Mouse (Mus musculus) retina, postnatal 7 days (tissue): ENCODE results near the gene Dtx2.

Source experiments
- DNase-seq: peaks from one replicate; pipeline ENCODE4 v3.0.0-alpha.2; 2012; ENCODE audit warnings: low read depth, low spot score

The Dtx2 gene

DNA sequence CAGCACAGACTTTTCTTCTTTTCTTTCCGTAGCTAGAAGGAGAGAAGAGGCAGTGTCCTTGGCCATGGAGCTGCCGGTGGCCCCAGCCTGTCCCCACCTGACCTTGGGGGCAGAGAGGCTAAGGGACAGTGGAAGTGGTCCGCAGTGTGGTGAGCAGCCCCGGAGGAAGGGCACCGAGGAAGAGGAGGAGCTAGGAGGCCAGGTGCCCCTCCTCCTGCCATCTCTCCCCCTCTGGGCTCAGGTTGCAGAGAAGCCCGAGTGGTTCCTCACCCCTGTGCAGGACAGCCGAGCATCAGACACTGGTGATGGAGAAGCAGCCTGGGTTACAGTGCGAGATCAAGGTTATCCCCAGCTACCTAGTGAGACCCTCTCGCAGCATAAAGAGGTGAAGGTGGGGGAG, 20.2 kb upstream of the Dtx2 start, which contains the start of gene Ssc4d:
Gene Ssc4d, minus strand, starts transcription at position 167 of the 400 bp plus-strand sequence.
- no peak for DNase-seq

DNA sequence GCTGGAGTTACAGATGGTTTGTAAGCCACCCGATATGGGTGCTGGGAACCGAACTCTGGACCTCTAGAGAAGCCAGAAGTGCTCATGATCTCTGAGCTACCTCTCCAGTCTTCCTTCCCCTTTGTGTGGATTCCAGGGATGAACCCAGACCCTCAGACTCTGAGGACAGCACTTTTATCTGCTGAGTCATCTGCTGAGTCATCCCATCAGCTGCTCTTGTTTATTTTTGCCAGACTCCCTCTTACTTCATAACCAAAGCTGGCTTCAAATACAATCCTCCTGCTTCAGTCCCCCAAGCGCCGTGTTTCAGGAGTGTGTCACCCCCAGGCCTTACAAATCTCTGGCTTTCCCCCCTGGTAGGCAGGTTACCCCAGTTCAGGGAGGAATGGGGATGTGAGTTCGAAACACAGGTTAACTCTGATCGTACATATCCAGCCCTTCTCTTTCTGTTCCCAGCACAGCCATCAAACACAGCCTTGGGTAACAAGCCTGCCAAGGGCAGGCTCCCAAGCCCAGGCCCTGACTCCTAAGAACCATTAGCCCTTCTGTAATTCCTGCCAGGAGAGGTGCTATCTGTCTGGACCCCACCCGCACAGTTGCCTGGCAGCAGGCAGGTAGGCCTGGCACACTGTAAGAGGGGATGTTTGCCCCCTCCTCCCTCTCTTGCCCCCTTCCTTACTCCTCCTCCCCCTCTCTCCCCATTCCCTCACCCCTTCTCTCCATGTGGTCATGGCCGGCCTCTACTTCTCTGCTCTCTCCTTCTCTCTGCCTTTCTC, 18.5 kb upstream of the Dtx2 start:
- no peak for DNase-seq

DNA sequence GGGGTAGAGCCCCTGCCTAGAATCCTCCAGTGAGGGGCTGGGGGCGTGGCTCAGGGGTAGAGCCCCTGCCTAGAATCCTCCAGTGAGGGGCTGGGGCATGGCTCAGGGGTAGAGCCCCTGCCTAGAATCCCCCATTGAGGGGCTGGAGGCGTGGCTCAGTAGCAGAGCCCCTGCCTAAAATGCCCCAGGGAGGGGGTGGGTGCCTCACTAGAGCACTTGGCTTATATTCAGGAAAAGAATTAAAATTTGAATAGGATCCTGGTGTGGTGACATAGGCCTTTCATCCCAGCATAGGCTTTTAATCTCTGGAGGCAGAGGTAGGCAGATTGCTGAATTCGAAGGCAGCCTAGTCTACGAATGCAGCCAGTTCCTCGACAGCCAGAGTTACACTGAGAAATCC, 15.2 kb upstream of the Dtx2 start:
- DNase-seq: no peak

DNA sequence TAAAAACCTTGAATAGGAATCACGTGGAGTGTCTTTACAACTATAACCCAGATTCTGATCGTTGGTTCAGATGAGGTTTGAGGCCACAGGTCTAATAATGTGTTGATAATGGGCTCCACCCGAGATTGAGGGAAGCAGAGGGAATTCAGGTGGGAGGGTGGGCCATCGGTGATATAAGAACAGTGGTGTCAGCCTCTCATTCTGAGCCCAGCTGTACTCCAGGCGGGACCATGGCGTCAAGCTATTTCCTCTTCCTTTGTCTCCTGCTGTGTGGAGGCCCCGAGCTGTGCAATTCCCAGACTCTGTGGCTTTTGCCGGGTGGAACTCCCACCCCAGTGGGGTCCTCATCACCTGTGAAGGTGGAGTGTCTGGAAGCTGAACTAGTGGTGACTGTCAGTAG, 14.7 kb upstream of the Dtx2 start, which contains the start of gene Zp3:
Gene Zp3, plus strand, starts transcription at position 196 of the 400 bp plus-strand sequence.
- DNase-seq: no peak

DNA sequence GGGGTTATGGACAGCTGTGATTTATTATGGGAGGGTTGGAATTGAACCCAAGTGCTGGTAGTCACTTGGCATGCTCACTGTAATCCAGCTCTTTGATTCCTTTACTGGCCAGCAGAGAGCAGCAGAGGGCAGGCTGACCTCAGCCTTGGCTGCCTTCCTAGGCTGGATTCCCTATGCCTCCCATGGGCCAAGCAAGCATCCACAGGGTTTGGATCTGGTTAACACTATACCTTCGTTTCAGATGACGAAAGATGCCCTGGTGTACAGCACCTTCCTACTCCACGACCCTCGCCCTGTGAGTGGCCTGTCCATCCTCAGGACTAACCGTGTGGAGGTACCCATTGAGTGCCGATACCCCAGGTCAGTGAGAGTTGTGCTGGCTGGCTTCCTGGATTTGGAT, 12.2 kb upstream of the Dtx2 start:
- peak; percentile 60 for DNase-seq

DNA sequence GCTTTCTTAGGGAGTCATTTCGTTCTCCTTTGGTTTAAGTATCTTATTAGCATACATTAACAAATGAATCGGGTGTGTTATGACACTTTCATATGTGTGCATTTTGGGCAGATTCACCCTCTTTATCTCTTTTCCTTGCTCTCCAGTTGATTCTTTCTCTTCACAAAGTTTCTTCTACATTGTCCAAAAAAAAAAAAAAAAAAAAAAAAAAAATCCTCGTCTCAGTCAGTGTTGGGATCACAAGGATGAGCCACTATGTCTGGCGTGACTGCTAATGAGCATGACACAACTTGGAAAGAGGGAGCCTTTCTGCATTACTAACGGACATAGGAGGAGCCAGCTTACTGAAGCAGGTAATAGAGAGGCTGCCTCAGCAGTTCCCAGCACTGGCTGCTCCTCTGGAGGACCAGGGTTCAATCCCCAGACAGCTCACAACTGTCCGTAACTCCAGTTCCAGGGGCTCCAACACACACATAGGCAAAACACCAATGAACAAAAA, 10.0 kb upstream of the Dtx2 start:
- DNase-seq: no peak

DNA sequence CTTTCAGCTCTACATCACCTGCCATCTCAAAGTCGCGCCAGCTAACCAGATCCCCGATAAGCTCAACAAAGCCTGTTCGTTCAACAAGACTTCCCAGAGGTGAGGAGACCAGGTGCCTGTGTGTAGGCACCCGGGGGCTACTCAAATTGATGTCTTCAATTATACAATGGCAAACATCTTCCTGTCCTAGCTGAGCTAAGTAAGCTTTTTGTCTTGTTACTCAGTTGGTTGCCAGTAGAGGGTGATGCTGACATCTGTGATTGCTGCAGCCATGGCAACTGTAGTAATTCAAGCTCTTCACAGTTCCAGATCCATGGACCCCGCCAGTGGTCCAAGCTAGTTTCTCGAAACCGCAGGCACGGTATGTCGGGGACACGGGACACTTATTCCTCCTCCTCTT, 7.4 kb upstream of the Dtx2 start:
- DNase-seq: no peak

DNA sequence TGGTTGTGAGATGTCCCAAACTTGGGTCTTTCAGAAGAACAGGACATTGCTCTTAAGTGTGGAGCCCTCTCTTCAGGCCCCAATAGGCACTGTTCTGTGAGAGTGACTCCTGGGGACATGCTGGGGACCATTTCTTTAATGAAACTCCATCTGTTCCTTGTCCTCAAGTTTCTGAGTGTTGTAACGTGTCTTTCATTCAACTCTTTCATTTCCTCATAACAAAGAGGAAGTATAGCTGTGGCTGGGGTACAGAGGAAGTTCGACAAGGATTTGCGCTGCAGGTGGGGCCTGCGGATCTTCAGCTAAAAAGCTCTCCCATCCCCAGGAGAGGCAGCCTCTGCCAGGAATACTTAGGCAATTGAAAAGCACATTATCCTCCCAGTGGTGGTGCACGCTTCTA, 4.0 kb upstream of the Dtx2 start:
- no peak for DNase-seq

DNA sequence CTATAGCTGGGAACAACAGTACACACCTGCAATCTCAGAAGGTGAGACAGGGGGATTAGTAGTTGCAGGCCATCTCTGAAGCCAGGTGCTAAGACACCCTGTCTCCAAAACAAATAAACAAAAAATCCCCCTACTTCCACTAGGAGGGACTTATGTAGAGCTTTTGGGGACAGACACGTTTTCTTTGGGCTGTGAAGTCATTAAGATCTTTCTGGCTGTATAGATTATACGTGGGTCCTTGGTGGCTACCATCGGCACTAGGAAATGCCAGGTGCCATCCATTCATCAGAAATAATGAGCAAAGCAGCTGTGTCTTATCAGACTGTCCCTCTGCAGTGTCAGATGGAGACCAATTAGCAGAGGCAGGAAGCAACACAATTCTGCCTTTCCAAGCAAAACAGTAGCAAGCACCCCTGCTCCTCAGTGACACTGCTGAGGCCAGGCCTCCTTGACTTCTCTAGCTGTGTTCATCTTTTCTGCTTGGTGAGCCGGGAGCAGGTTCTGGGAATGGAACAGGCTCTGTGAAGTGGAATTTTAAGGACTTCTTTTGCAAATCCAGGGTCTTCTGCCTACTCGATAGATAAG, 1.1 kb upstream of the Dtx2 start:
- DNase-seq: no peak

DNA sequence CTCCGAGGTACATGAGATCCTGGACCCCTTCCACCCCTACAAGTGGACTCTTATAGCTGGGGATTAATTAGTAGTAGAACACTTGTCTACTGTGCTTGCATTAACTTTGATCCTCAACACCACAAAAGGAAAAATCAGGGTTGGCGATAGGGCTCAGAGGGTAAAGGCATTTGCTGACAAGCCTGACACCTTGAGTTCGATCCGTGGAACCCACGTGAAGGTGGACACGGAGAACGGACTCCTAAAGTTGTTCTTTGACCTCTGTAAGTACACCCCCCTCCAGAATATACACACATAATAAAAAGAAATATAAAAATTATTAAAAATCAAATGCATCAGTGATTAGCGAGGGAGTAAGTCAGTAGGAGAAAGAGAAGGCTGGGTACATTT, 270 bp upstream of the Dtx2 start:
- DNase-seq: no peak

DNA sequence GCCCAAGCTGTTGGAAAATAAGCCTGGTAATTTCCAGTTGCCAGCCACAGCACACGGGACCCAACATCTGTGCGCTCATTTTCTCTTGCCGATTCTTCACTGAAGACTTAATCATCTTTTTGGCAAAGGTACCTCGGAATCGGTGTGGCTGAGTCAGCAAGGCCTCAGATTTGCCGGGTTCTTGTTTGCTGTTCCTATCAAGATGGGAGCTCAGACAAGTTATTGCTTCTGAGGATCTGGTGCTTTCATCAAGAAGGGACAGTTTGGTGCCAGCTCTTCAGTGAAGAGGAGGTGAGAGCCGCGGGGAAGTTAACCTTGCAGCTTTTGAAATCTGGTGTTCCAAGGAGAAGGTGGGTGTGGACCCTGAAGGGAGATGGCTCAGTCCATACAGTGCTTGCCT, 1.6 kb downstream of the Dtx2 start:
- no peak for DNase-seq

DNA sequence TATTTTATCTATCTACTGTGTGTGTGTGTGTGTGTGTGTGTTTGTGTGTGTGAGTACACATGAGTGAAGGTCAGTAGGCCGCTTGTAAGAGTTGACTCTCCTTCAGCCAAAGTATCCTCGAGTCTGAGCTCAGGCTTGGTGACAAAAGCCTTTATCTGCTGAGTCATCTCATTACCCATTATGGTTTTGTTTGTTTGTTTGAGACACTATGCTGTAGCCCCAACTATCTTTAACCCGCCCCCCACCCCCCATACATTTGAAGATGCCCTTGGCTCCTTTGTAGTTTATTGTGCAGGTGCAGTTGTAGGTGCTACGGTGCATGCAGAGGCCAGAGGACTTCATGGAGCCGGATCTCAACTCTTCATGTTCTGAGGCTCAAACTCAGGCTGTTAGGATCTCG, 6.6 kb downstream of the Dtx2 start:
- no peak for DNase-seq

DNA sequence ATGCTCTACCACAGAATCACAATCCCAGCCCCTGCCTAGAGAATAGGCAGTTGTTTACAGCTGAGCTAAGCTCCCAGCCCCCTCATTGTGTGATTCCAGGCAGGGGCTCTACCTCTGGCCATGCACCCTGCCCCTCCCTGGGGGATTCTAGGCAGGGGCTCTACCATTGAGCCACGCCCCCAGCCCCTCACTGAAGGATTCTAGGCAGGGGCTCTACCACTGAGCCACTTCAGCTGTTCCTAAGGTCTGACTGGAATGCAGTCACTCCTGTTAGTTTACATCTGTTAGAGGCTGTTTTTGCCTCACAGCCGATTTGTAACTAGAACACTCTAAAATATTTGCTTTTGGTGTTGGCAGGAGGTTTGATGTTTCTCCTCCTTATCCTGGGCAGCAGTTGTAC, 7.7 kb downstream of the Dtx2 start:
- no peak for DNase-seq

DNA sequence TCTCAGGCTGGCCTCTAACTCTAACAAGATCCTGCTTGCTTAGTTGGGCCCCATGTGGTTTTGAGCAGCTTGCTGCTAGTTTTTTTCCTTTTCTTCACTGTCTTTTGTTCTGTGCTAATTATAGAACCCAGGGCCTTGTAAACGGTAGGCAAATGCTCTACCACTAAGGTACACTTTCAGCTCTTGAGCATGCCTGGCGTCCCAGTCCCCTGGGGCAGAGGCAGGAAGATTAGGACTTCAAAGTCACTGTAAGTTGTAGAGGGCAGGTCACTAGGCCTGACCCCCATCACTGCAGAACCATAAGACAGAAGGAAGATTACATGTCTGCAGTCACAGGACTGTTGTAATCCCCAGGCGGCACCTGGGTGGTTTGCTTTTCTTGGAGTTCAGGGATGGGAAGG, 8.2 kb downstream of the Dtx2 start:
- DNase-seq: no peak

DNA sequence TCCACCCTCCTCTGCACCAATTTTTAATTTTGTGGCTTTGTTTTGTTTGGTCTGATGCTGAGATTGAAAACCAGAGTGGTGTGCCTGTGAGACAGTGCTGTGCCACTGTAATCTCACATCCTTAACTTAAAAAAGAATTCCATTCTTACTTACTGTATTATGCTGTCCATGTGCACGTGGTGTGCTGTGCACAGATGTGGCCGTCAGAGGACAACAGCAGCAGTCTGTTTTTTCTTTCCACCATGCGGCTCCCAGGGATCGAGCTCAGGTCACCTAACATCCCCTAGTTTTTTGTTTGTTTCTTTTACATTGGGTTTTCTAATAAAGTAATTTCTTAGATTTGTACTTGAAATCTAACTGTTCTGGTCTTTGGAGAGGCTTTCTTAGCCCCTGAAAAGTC, 9.9 kb downstream of the Dtx2 start:
- DNase-seq: no peak

DNA sequence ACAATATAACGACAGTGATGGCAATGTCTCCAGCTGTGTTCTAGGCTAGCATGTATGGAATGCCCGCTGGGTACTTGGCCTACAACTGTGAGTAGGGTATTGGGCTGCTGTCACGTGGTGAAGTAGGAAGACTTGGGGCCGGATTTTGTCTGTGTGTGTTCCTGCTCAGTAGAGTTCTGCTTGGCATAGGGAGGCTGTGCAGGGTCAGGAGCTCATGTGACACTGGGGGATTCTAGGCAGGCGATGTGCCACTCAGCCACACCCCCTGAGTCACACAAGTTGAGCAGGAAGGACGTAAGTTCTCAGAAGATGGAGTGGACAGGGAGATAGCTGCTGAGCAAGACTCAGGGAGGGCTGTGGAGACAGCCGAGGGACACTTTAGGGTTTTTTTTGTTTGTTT, 13.1 kb downstream of the Dtx2 start:
- no peak for DNase-seq

DNA sequence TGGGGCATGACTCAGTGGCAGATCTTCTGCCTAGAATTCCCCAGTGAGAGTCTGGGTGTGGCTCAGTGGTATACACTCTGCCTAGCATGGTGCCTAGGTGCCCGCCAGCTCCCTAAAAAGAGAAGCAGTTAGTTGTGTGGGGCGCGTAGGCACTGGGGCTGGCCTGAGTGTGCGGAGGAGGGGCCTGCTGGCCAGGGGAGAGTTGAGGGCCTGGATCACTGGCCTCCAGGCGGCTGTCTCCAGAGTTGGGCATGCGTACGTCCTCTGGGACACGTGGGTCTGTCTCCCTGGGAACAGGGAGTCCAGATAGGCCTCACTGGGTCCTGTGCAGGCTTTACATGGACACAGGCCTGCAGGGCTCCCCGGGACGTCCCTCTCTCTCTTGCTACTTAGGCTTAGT, 20.3 kb downstream of the Dtx2 start:
- no peak for DNase-seq

DNA sequence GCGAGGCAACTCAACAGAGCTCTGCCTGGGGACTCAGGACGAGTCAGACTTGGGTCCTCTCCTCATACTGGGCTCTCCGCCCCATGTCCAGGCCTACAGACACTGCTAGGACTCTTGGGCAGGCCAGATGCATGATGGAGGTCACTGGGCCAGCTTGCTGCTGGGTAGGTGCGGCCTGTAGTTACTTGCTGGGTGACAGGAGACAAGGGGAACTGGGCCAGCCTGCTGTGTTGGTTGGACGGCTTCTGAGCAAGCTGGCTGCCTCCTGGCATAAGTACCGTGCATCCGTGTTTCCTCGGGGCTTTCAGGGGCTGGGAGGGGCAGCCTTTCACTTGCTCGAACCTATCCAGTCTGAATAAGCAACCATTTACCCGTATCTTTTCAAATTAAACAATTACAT, 21.0 kb downstream of the Dtx2 start:
- no peak for DNase-seq

DNA sequence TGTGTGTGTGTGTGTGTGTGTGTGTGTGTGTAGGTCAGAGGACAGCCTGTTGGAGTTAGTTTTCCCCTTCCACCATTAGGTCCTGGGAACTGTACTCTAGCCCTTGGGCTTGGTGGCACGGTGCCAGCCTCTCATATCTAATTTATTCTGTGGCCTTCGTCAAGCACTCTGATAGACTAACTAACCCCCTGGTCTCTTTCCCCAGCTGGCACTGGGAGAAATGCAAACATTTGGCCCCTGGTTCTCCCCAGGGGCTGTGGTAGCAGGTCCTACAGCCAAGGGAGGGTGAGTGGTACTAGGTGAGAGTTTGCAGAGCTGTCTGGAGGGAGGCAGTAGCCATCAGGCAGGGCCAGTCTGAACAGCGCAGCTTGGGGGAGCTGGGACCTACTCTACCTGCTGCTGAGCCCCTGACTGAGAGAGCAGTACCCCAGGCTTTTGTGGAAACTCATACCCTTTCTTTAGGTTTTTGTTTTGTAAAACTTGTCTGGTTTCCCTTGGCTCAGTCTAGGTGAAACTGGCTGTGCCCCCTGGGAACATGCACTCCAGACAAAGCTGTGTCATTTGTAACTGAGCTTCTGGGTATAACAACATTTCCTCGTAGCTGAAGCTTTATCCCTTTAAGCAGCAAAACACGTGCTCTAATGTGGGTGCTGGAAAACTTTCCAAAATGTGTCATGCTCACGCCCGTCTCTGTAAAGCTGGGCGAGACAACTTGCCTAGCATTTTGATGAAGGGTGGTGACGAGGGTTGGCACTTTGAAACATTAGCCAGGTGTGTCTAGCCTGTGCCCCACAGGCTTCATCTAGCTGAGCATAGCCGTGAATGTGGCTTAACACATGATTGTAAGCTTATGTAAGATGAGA, 21.6 kb downstream of the Dtx2 start:
- DNase-seq: no peak

DNA sequence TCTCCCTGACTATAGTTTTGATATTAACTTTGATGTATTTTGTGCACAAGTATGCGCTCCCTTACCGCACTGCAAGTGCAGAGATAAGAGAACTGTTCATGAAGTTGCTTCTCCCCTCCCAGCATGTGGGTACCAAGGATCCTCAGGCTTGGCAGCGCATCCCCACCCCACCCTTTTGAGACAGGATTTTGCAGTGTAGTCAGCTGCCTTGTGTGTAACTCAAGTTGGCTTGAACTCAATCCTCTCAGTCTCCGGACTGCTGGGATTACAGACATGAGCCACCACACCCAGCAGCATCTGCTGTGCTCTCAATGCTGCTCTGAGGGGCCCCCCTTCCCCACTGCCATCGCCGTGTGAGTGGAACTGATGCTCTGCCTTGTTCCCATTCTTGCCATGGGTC, 22.7 kb downstream of the Dtx2 start:
- DNase-seq: peak; percentile 21

DNA sequence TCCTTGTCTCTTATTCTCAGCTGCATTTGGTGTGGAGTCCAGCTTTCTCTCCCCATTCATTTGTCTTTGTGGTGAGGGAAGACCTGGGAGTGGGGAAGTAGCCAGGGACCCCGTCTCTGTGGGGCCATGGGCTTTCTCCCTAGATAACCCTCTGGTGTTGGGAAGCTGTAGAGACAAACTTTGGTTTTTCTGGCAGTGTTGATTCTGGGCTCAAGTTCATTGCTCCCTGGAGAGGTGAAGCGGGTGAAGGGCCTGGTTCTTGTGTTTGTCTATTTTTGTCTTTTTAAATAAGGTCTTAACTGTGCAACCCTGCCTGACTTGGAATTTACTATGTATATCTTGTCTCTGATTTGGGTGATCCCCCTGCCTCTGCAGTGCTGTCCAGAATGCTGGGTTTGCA, 24.1 kb downstream of the Dtx2 start:
- DNase-seq: no peak

DNA sequence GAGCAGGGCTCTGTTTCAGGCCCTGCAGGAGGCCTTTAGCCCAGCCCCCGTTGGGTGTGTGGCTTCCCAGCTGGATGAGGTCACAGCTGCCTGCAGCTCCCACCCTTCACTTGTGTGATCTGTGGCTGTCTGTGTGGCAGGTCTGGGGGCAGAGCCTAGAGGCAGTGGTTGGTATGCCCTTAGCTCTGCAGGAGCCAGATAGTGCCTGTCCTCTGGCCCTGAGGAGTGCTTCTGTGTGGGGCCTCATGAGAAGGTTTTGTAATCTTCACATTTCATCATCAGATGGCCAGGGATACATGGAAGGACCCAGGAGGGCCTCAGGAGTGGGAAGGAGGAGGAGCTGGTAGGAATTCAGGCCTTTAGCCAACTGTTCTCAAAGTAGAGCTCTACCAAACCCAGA, 25.3 kb downstream of the Dtx2 start:
- no peak for DNase-seq
